Mouse (Mus musculus) hindbrain, embryonic 10.5 days (tissue): ENCODE measurements around the gene 1500009C09Rik. TPM values are rescaled to one million over a fixed set of nuclear protein-coding genes. Genes with fewer than 3 reads are reported as not detected.

Experiments
- DNase-seq: peaks from one replicate; pipeline ENCODE4 v3.0.0-alpha.2; 2017; ENCODE audit warnings: low spot score
- H3K27ac ChIP-seq: fragments of 300-500 bp; sonication (generic); 2 replicates; pipeline ENCODE4 v1.5.1; 2016; ENCODE audit warnings: mild to moderate bottlenecking, moderate library complexity
- H3K27me3 ChIP-seq: fragments of 300-500 bp; sonication (generic); 2 replicates; pipeline ENCODE4 v1.6.1; 2016; ENCODE audit warnings: mild to moderate bottlenecking; ENCODE audit not compliant: poor library complexity, insufficient read depth, severe bottlenecking
- H3K36me3 ChIP-seq: fragments of 300-500 bp; sonication (generic); 2 replicates; pipeline ENCODE4 v1.6.1; 2016; ENCODE audit warnings: mild to moderate bottlenecking, moderate library complexity
- H3K4me1 ChIP-seq: fragments of 300-500 bp; sonication (generic); replicated peaks from 2 replicates; pipeline ENCODE4 v1.6.1; 2016; ENCODE audit warnings: mild to moderate bottlenecking
- H3K4me3 ChIP-seq: fragments of 300-500 bp; sonication (generic); 2 replicates; pipeline ENCODE4 v1.5.1; 2016; ENCODE audit warnings: mild to moderate bottlenecking, moderate library complexity
- H3K9me3 ChIP-seq: fragments of 300-500 bp; sonication (generic); 2 replicates; pipeline ENCODE4 v1.6.1; 2016; ENCODE audit warnings: mild to moderate bottlenecking, moderate library complexity
- WGBS: fragments of 180-500 bp; shearing (Covaris S2); methylation state at CpG from one replicate; pipeline ENCODE4 v1.1.7; 2016; 5-methylcytosine and 5-hydroxymethylcytosine counted together
- polyA plus RNA-seq: library from polyadenylated mRNA; unstranded; fragments of >200 nt; fragmentation: Nextera tagmentation; extraction: Ambion mirVana; gene quantifications from 2 replicates; pipeline ENCODE4 v1.2.1, GENCODE M21; 2016

Gene 1500009C09Rik
- polyA plus RNA-seq, 1 experiment from 2014 or later = 1.5 TPM

GRCm38 (mm10) chr15:82274927-82275901 is 23.0 kb downstream of the 1500009C09Rik start:
- H3K27ac ChIP-seq = peak overlapping the region; percentile 97
- WGBS = under 1% methylated on average over 86 of the region's 86 CpGs
- H3K27me3 ChIP-seq = peaks cover 43% of the 10 kb centered on the region
- H3K4me1 ChIP-seq = peaks cover 66% of the 10 kb centered on the region
- no peaks in the 10 kb centered on the region for H3K9me3 ChIP-seq
- peaks cover 36% of the 10 kb centered on the region for H3K36me3 ChIP-seq
- peak overlapping the region; percentile 85 for H3K4me3 ChIP-seq
- peak; percentile 80 for DNase-seq

- WGBS = 91% methylated on average over 5 of the region's 5 CpGs
- no peak for DNase-seq
- H3K27me3 ChIP-seq = peaks cover 29% of the 10 kb centered on the region
- peaks cover 59% of the 10 kb centered on the region for H3K36me3 ChIP-seq
- peaks cover 46% of the 10 kb centered on the region for H3K4me1 ChIP-seq
- peak overlapping the region; percentile 85; the same call in 1 of the 2 replicates for H3K4me3 ChIP-seq
- H3K9me3 ChIP-seq = no peaks in the 10 kb centered on the region
- H3K27ac ChIP-seq = 0 out of 2 replicates have a peak overlapping the region, but pooled peaks have one; percentile 9
Measured at GRCm38 (mm10) chr15:82277591-82277990, 25.4 kb downstream of the 1500009C09Rik start.

GRCm38 (mm10) chr15:82280638-82281037 is 28.4 kb downstream of the 1500009C09Rik start:
- no peak for DNase-seq
- H3K27me3 ChIP-seq = peaks cover under 1% of the 10 kb centered on the region; the same call in 1 of the 2 replicates
- H3K4me1 ChIP-seq = peaks cover 26% of the 10 kb centered on the region
- 87% methylated on average over 4 of the region's 4 CpGs for WGBS
- H3K4me3 ChIP-seq = no peak overlapping the region
- H3K9me3 ChIP-seq = no peaks in the 10 kb centered on the region
- no peak overlapping the region for H3K27ac ChIP-seq
- peaks cover 90% of the 10 kb centered on the region for H3K36me3 ChIP-seq

- no peaks in the 10 kb centered on the region for H3K27me3 ChIP-seq
- H3K4me1 ChIP-seq = no peaks in the 10 kb centered on the region
- DNase-seq = no peak
- H3K9me3 ChIP-seq = no peaks in the 10 kb centered on the region
- H3K27ac ChIP-seq = no peak overlapping the region
- H3K4me3 ChIP-seq = no peak overlapping the region
- peaks cover 99% of the 10 kb centered on the region for H3K36me3 ChIP-seq
- 71% methylated on average over 12 of the region's 12 CpGs for WGBS
Measured at GRCm38 (mm10) chr15:82286157-82286556, 34.0 kb downstream of the 1500009C09Rik start.

GRCm38 (mm10) chr15:82290252-82290651 is 38.1 kb downstream of the 1500009C09Rik start:
- no peak for DNase-seq
- no peak overlapping the region for H3K27ac ChIP-seq
- H3K36me3 ChIP-seq = peaks cover 68% of the 10 kb centered on the region
- H3K9me3 ChIP-seq = no peaks in the 10 kb centered on the region
- peaks cover 23% of the 10 kb centered on the region for H3K4me1 ChIP-seq
- no peak overlapping the region for H3K4me3 ChIP-seq
- WGBS = 94% methylated on average over 7 of the region's 7 CpGs
- no peaks in the 10 kb centered on the region for H3K27me3 ChIP-seq

GRCm38 (mm10) chr15:82292851-82293250 is 40.7 kb downstream of the 1500009C09Rik start:
- Histone ChIP-seq H3K27ac (peak overlapping the region; percentile 66), H3K27me3 (no peaks in the 10 kb centered on the region), H3K4me3 (peak overlapping the region; percentile 32), H3K36me3 (peaks cover 42% of the 10 kb centered on the region), H3K9me3 (no peaks in the 10 kb centered on the region), H3K4me1 (peaks cover 27% of the 10 kb centered on the region)
- no peak for DNase-seq
- WGBS = 20% methylated on average over 5 of the region's 5 CpGs

GRCm38 (mm10) chr15:82293271-82293711 is 41.1 kb downstream of the 1500009C09Rik start:
- peaks cover 37% of the 10 kb centered on the region for H3K36me3 ChIP-seq
- H3K27me3 ChIP-seq = no peaks in the 10 kb centered on the region
- H3K4me1 ChIP-seq = peaks cover 27% of the 10 kb centered on the region
- H3K4me3 ChIP-seq = peak overlapping the region; percentile 32
- 8% methylated on average over 7 of the region's 7 CpGs for WGBS
- DNase-seq = peak; percentile 70
- H3K27ac ChIP-seq = peak overlapping the region; percentile 66
- no peaks in the 10 kb centered on the region for H3K9me3 ChIP-seq

GRCm38 (mm10) chr15:82294059-82294458 is 41.9 kb downstream of the 1500009C09Rik start:
- peaks cover 6% of the 10 kb centered on the region; the same call in 1 of the 2 replicates for H3K27me3 ChIP-seq
- no peak overlapping the region for H3K27ac ChIP-seq
- peak; percentile 36 for DNase-seq
- peaks cover 5% of the 10 kb centered on the region; the same call in 1 of the 2 replicates for H3K9me3 ChIP-seq
- H3K4me1 ChIP-seq = peaks cover 32% of the 10 kb centered on the region
- peaks cover 30% of the 10 kb centered on the region for H3K36me3 ChIP-seq
- no peak overlapping the region for H3K4me3 ChIP-seq
- 53% methylated on average over 8 of the region's 8 CpGs for WGBS

- no peak within 1 kb of the TSS for H3K4me3 ChIP-seq
- no peaks in the 10 kb centered on the region for H3K36me3 ChIP-seq
- H3K4me1 ChIP-seq = peaks cover 16% of the 10 kb centered on the region
- H3K27me3 ChIP-seq = peaks cover 12% of the 10 kb centered on the region; the same call in 1 of the 2 replicates
- WGBS = 59% methylated on average over 39 of the region's 39 CpGs
- DNase-seq = no peak
- H3K9me3 ChIP-seq = peaks cover 5% of the 10 kb centered on the region; the same call in 1 of the 2 replicates
- H3K27ac ChIP-seq = no peak within 1 kb of the TSS
Measured at GRCm38 (mm10) chr15:82298764-82299561, 46.8 kb downstream of the 1500009C09Rik start, which contains the start of gene Wbp2nl. Wbp2nl (plus strand) TSS chr15:82298954.

GRCm38 (mm10) chr15:82307107-82307506 is 54.9 kb downstream of the 1500009C09Rik start:
- no peaks in the 10 kb centered on the region for H3K27me3 ChIP-seq
- WGBS = 79% methylated on average over 3 of the region's 3 CpGs
- H3K9me3 ChIP-seq = no peaks in the 10 kb centered on the region
- H3K4me1 ChIP-seq = no peaks in the 10 kb centered on the region
- no peak for DNase-seq
- H3K4me3 ChIP-seq = no peak overlapping the region
- H3K27ac ChIP-seq = no peak overlapping the region
- no peaks in the 10 kb centered on the region for H3K36me3 ChIP-seq

- no peak for DNase-seq
- no peaks in the 10 kb centered on the region for H3K27me3 ChIP-seq
- no peak overlapping the region for H3K4me3 ChIP-seq
- no peaks in the 10 kb centered on the region for H3K9me3 ChIP-seq
- H3K4me1 ChIP-seq = no peaks in the 10 kb centered on the region
- H3K27ac ChIP-seq = no peak overlapping the region
- 86% methylated on average over 3 of the region's 3 CpGs for WGBS
- H3K36me3 ChIP-seq = no peaks in the 10 kb centered on the region
Measured at GRCm38 (mm10) chr15:82308416-82308815, 56.2 kb downstream of the 1500009C09Rik start.
